Mouse (Mus musculus) CD4-positive, CD25-positive, alpha-beta regulatory T cell, adult 9 weeks (primary cell): Measurements from ENCODE around the gene Cyp2b9. TPM values are rescaled to one million over a fixed set of nuclear protein-coding genes. Genes with fewer than 3 reads are reported as not detected.

ENCODE experiments used
- polyA plus RNA-seq: library from polyadenylated mRNA; unstranded; fragments of 100-300 nt; shearing (Covaris generic); gene quantifications from one replicate; pipeline ENCODE4 v1.2.1, GENCODE M21; 2017

Gene Cyp2b9
- not detected for polyA plus RNA-seq

DNA sequence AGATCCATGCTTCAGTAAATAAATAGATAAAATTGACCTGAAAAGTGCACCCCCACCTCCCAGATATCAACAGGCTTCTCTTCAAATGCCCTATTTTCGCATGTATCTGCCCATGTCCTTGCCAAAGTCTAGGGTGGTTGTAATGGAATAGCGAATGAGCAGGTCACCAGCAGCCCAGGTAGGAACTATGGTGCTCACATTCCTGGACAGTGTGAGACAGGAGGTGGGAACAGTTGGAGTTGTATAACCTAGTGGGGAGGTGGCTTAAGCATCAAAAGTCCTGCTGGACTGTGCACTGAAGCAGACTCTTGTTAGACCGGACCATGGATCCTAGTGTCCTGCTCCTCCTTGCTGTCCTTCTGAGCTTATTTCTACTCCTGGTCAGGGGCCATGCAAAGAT is at the start of gene Cyp2b9:
TSS of gene Cyp2b9 (plus strand) at position 301 of the 400 bp plus-strand sequence.

DNA sequence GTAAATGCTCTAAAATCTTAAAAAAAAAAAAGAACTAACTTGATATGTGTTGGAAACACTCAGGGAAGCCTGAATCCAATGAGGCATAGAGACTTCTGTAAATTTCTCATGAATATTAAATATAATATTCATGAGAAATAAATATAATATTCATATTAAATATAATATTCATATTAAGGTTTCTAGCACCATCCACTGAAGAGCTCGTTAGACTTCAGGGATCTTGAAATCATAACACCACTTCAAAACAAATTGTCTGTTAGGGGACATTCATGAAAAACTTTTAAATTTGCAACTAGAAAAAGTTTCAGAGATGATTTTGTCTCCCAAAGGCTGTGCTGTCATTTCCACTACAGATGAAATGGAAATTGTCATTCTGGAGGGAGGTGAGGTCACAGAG is 86.8 kb downstream of the Cyp2b9 start, which contains the start of gene Vmn1r184:
TSS of gene Vmn1r184 (plus strand) at position 301 of the 400 bp plus-strand sequence.

Other genes with a start within 250 kb of the Cyp2b9 start
- gene Cyp2b13, start 111.9 kb upstream of the Cyp2b9 start, polyA plus RNA-seq: not detected
- 0.10 TPM for gene Vmn1r184, start 86.9 kb downstream of the Cyp2b9 start, polyA plus RNA-seq
- not detected for gene Cyp2a4, start 133.8 kb downstream of the Cyp2b9 start, polyA plus RNA-seq
- gene Nlrp9c, start 230.3 kb downstream of the Cyp2b9 start, polyA plus RNA-seq: not detected